Mouse (Mus musculus): ENCODE results near the gene Sec24c. TPM values are rescaled to one million over a fixed set of nuclear protein-coding genes. Genes with fewer than 3 reads are reported as not detected.

The Sec24c gene
- total RNA-seq, 1 experiment, result 104 TPM

GRCm38 (mm10) chr14:20646381-20646780 lies 27.7 kb upstream of the Sec24c start:
- in situ Hi-C loops (cut with MboI; ENCODE audit: low sequenced_read_pairs in 2 of 2, unreplicated experiment in 2 of 2), result no loop called here
- H3K4me3 ChIP-seq (ENCODE audit: insufficient read depth in 1 of 2, low read depth in 1 of 2, low read length in 2 of 2, poor library complexity in 1 of 2, severe bottlenecking in 1 of 2), result no peak overlapping the region
- H3K36me3 ChIP-seq (ENCODE audit: control insufficient read depth, insufficient read depth, low read length, poor library complexity, severe bottlenecking), result no peaks in the 10 kb centered on the region; the same call in 1 of the 2 replicates
- H3K4me1 ChIP-seq (ENCODE audit: control insufficient read depth in 2 of 2, insufficient read depth in 2 of 2, low read length in 2 of 2, poor library complexity in 1 of 2), result 0 out of 4 replicates have a peak, but pooled peaks cover 0 to 2% of the 10 kb centered on the region in 2 experiments
- no peak overlapping the region for H3K27ac ChIP-seq (ENCODE audit: insufficient read depth, low read depth, low read length, poor library complexity, severe bottlenecking)
- H3K9me3 ChIP-seq (ENCODE audit: control insufficient read depth, insufficient read depth, low read depth, low read length), result no peaks in the 10 kb centered on the region
- TF ChIP-seq ZC3H11A (IDR thresholded peaks at IDR 0.05; ENCODE audit: borderline replicate concordance, low read depth, low read length) (no peak), ZNF384 (IDR thresholded peaks at IDR 0.05; ENCODE audit: low read depth, low read length) (no peak), CHD2 (IDR thresholded peaks at IDR 0.05; ENCODE audit: low read depth, low read length) (no peak), MAFK (IDR thresholded peaks at IDR 0.05; ENCODE audit: insufficient read depth, low read depth, low read length) (no peak), HCFC1 (IDR thresholded peaks at IDR 0.05; ENCODE audit: borderline replicate concordance, insufficient read depth, low read length) (no peak)
- no peak for DNase-seq (ENCODE audit: low read depth, low spot score)
- no peak overlapping the region for H3K9ac ChIP-seq (ENCODE audit: insufficient read depth, low read depth, low read length, poor library complexity, severe bottlenecking)

DNA sequence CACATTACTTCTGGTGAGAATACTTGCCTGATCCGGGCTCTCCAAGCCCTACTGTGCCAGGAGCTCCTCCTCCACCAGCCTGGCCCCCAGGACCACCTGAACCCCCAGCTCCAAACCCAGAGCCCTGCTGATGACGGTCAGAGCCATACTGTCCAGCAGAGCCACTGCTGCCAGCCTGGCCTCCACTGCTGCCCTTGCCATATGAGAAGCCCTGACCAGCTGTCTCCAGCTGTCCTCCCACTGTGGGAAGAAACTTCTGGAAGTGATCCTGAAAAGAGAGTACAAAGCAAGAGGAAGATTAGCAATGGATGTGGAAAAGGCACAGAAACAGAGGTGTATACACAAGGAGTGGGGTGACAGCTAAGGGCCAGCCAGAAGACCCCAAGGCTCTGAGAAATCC lies 23.1 kb upstream of the Sec24c start:
- TF ChIP-seq ZNF384 (IDR thresholded peaks at IDR 0.05; ENCODE audit: low read depth, low read length) (no peak), CHD2 (IDR thresholded peaks at IDR 0.05; ENCODE audit: low read depth, low read length) (no peak), HCFC1 (IDR thresholded peaks at IDR 0.05; ENCODE audit: borderline replicate concordance, insufficient read depth, low read length) (no peak), MAFK (IDR thresholded peaks at IDR 0.05; ENCODE audit: insufficient read depth, low read depth, low read length) (no peak), ZC3H11A (IDR thresholded peaks at IDR 0.05; ENCODE audit: borderline replicate concordance, low read depth, low read length) (no peak)
- H3K9me3 ChIP-seq (ENCODE audit: control insufficient read depth, insufficient read depth, low read depth, low read length), result no peaks in the 10 kb centered on the region
- H3K4me1 ChIP-seq (ENCODE audit: control insufficient read depth in 2 of 2, insufficient read depth in 2 of 2, low read length in 2 of 2, poor library complexity in 1 of 2), result 0 out of 4 replicates have a peak, but pooled peaks cover 0 to 1% of the 10 kb centered on the region in 2 experiments
- H3K36me3 ChIP-seq (ENCODE audit: control insufficient read depth, insufficient read depth, low read length, poor library complexity, severe bottlenecking), result no peaks in the 10 kb centered on the region; the same call in 1 of the 2 replicates
- DNase-seq (ENCODE audit: low read depth, low spot score), result no peak
- no peak overlapping the region for H3K9ac ChIP-seq (ENCODE audit: insufficient read depth, low read depth, low read length, poor library complexity, severe bottlenecking)
- no peak overlapping the region for H3K4me3 ChIP-seq (ENCODE audit: insufficient read depth in 1 of 2, low read depth in 1 of 2, low read length in 2 of 2, poor library complexity in 1 of 2, severe bottlenecking in 1 of 2)
- in situ Hi-C loops (cut with MboI; ENCODE audit: low sequenced_read_pairs in 2 of 2, unreplicated experiment in 2 of 2), result no loop called here
- H3K27ac ChIP-seq (ENCODE audit: insufficient read depth, low read depth, low read length, poor library complexity, severe bottlenecking), result no peak overlapping the region

DNA sequence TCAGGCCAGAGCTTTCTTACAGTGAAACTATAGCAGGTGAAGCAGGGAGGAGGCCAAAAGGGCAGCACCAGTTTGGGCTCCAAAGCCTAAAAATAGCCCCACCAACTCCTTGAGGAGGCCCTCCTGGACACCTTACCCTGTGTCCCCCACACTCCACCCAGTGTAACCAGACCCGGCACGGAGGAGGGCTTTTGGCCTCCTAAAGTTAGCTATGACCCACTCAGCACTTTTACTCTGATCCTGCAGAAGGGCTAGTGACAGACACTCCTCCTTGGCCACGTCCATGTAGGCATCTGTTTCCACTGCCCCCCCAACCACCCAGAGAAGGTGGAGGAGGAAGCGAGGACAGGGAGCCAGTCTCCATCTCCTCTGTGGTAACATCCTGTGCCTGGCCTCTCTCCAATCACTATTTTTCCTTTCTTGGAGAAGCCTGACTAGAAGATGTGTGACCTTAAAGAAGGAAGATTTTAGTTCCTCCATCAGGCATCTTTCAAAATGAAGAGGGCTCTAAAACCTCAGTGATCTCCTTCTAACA lies 22.3 kb upstream of the Sec24c start:
- in situ Hi-C loops (cut with MboI; ENCODE audit: low sequenced_read_pairs in 2 of 2, unreplicated experiment in 2 of 2), result no loop called here
- no peaks in the 10 kb centered on the region for H3K9me3 ChIP-seq (ENCODE audit: control insufficient read depth, insufficient read depth, low read depth, low read length)
- 0 out of 4 replicates have a peak, but pooled peaks cover 0 to 1% of the 10 kb centered on the region in 2 experiments for H3K4me1 ChIP-seq (ENCODE audit: control insufficient read depth in 2 of 2, insufficient read depth in 2 of 2, low read length in 2 of 2, poor library complexity in 1 of 2)
- H3K27ac ChIP-seq (ENCODE audit: insufficient read depth, low read depth, low read length, poor library complexity, severe bottlenecking), result no peak overlapping the region
- TF ChIP-seq ZNF384 (IDR thresholded peaks at IDR 0.05; ENCODE audit: low read depth, low read length), result no peak
- TF ChIP-seq HCFC1 (IDR thresholded peaks at IDR 0.05; ENCODE audit: borderline replicate concordance, insufficient read depth, low read length), result no peak
- TF ChIP-seq ZC3H11A (IDR thresholded peaks at IDR 0.05; ENCODE audit: borderline replicate concordance, low read depth, low read length), result no peak
- no peak for TF ChIP-seq MAFK (IDR thresholded peaks at IDR 0.05; ENCODE audit: insufficient read depth, low read depth, low read length)
- no peak for TF ChIP-seq CHD2 (IDR thresholded peaks at IDR 0.05; ENCODE audit: low read depth, low read length)
- no peak overlapping the region for H3K9ac ChIP-seq (ENCODE audit: insufficient read depth, low read depth, low read length, poor library complexity, severe bottlenecking)
- no peak overlapping the region for H3K4me3 ChIP-seq (ENCODE audit: insufficient read depth in 1 of 2, low read depth in 1 of 2, low read length in 2 of 2, poor library complexity in 1 of 2, severe bottlenecking in 1 of 2)
- DNase-seq (ENCODE audit: low read depth, low spot score), result no peak
- no peaks in the 10 kb centered on the region; the same call in 1 of the 2 replicates for H3K36me3 ChIP-seq (ENCODE audit: control insufficient read depth, insufficient read depth, low read length, poor library complexity, severe bottlenecking)

DNA sequence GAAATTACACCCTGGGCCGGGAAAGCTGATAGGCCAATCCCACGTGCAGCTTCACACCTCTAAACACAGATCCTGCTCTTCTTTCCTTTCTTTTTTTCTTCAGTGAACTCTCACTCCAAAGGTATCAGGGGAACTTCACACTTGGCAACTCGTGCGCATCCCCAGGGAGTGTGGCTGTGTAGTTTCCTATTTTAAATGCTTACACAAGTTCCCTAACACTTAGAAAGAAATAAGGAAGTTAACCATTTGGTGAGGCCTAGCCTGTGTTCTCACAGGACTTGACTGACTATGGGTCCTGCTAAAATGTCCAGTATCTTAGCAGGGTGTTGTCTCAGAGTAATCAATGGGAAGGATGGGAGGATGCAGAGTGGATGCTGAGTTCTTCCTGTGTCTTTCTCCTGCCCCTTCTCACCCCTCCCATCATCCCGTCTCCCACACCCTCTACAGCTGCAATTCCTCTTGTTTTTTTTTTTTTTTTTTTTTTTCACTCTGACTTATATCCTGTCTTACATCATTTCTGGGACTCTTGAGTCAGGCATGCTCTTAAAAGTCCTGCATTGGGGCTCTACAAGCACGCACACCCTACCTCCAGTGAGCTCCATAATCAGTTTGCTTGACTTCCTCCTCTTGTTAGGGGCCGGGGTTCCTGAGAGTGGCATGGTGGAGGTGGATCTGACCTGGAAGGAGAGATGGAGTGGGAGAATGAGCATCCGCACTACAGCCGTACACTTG lies 19.3 kb upstream of the Sec24c start:
- H3K4me3 ChIP-seq (ENCODE audit: insufficient read depth in 1 of 2, low read depth in 1 of 2, low read length in 2 of 2, poor library complexity in 1 of 2, severe bottlenecking in 1 of 2), result no peak overlapping the region
- H3K27ac ChIP-seq (ENCODE audit: insufficient read depth, low read depth, low read length, poor library complexity, severe bottlenecking), result no peak overlapping the region
- H3K36me3 ChIP-seq (ENCODE audit: control insufficient read depth, insufficient read depth, low read length, poor library complexity, severe bottlenecking), result no peaks in the 10 kb centered on the region; the same call in 1 of the 2 replicates
- peaks cover 0 to 1% of the 10 kb centered on the region in 2 experiments; a peak in 1 of 4 replicates for H3K4me1 ChIP-seq (ENCODE audit: control insufficient read depth in 2 of 2, insufficient read depth in 2 of 2, low read length in 2 of 2, poor library complexity in 1 of 2)
- no peaks in the 10 kb centered on the region for H3K9me3 ChIP-seq (ENCODE audit: control insufficient read depth, insufficient read depth, low read depth, low read length)
- TF ChIP-seq ZNF384 (IDR thresholded peaks at IDR 0.05; ENCODE audit: low read depth, low read length) (no peak), ZC3H11A (IDR thresholded peaks at IDR 0.05; ENCODE audit: borderline replicate concordance, low read depth, low read length) (no peak)
- in situ Hi-C loops (cut with MboI; ENCODE audit: low sequenced_read_pairs in 2 of 2, unreplicated experiment in 2 of 2), result loop anchor here in 1 of 2 experiments (5.0 kb wide), 1 partner anchor 78 kb away; no protein-coding TSS in a partner anchor
- no peak overlapping the region for H3K9ac ChIP-seq (ENCODE audit: insufficient read depth, low read depth, low read length, poor library complexity, severe bottlenecking)
- DNase-seq (ENCODE audit: low read depth, low spot score), result no peak
